Mouse (Mus musculus): ENCODE measurements around the gene Gm3409. TPM values are rescaled to one million over a fixed set of nuclear protein-coding genes. Genes with fewer than 3 reads are reported as not detected.
"Not testable (repeated sequence)": the region's sequence is repeated elsewhere in the genome, so short reads cannot be mapped to it uniquely, and the experiment has no call there.

Gene Gm3409
- total RNA-seq (2022) = not detected

DNA sequence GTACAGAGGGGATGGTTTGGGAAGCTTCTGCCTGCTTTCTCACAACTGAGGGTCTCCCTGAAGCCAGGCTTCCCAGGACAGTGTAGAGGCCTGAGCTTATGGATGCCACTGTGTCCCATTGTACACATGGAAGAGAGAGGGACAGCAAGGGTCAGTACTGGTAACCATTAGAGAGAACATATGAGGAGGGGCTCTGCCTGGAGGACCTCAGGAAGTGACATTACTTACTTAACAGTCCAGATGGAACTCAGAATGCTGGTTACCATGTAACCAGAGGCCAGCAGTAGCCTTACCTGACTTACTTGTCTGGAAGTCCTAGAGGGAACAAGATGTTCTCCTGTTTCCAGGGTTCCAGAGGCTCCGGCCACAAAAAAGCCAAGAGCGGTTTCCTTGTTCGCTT, at the start of gene Gm3409:
Gene Gm3409 (plus strand): TSS at position 301 of the 400 bp plus-strand sequence.
- not testable (repeated sequence) for DNase-seq (ENCODE audit: low spot score in 2 of 2)

DNA sequence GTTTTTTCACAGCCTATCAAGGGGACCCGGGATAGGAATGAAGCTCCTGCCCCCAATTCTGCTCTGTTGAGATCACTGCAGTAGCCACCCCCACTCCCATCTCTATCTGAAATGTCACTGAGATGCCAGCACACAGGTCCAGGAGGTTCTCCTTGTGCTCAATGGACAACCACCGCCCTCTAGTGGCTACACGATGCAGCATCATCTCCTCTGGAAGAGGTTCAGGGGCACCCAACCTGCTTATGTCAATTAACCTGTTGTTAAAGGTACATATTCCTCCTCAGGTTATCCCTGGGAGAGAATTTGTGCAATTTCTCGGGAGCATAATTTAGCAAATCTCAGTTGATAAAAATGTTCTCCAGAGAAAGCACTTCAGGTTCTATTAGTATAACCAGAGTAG, 48.5 kb upstream of the Gm3409 start:
- peak in 1 of 2 experiments; percentile 24 for DNase-seq (ENCODE audit: low spot score in 2 of 2)

DNA sequence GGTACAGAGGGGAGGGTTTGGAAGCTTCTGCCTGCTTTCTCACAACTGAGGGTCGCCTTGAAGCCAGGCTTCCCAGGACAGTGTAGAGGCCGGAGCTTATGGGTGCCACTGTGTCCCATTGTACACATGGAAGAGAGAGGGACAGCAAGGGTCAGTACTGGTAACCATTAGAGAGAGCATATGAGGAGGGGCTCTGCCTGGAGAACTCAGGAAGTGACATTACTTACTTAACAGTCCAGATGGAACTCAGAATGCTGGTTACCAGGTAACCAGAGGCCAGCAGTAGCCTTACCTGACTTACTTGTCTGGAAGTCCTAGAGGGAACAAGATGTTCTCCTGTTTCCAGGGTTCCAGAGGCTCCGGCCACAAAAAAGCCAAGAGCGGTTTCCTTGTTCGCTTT, 46.4 kb upstream of the Gm3409 start, which contains the start of gene Gm6370:
Gene Gm6370 (plus strand): TSS at position 301 of the 400 bp plus-strand sequence.
- DNase-seq (ENCODE audit: low spot score in 2 of 2) = not testable (repeated sequence)

DNA sequence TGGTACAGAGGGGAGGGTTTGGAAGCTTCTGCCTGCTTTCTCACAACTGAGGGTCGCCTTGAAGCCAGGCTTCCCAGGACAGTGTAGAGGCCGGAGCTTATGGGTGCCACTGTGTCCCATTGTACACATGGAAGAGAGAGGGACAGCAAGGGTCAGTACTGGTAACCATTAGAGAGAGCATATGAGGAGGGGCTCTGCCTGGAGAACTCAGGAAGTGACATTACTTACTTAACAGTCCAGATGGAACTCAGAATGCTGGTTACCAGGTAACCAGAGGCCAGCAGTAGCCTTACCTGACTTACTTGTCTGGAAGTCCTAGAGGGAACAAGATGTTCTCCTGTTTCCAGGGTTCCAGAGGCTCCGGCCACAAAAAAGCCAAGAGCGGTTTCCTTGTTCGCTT, 35.3 kb upstream of the Gm3409 start, which contains the start of gene 4930449I24Rik:
Gene 4930449I24Rik (plus strand): TSS at position 301 of the 400 bp plus-strand sequence.
- DNase-seq (ENCODE audit: low spot score in 2 of 2) = not testable (repeated sequence)

DNA sequence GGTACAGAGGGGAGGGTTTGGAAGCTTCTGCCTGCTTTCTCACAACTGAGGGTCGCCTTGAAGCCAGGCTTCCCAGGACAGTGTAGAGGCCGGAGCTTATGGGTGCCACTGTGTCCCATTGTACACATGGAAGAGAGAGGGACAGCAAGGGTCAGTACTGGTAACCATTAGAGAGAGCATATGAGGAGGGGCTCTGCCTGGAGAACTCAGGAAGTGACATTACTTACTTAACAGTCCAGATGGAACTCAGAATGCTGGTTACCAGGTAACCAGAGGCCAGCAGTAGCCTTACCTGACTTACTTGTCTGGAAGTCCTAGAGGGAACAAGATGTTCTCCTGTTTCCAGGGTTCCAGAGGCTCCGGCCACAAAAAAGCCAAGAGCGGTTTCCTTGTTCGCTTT, 23.6 kb upstream of the Gm3409 start, which contains the start of gene Gm3402:
Gene Gm3402 (plus strand): TSS at position 301 of the 400 bp plus-strand sequence.
- not testable (repeated sequence) for DNase-seq (ENCODE audit: low spot score in 2 of 2)

DNA sequence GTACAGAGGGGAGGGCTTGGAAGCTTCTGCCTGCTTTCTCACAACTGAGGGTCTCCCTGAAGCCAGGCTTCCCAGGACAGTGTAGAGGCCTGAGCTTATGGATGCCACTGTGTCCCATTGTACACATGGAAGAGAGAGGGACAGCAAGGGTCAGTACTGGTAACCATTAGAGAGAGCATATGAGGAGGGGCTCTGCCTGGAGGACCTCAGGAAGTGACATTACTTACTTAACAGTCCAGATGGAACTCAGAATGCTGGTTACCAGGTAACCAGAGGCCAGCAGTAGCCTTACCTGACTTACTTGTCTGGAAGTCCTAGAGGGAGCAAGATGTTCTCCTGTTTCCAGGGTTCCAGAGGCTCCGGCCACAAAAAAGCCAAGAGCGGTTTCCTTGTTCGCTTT, 11.9 kb upstream of the Gm3409 start, which contains the start of gene Gm3404:
Gene Gm3404 (plus strand): TSS at position 301 of the 400 bp plus-strand sequence.
- not testable (repeated sequence) for DNase-seq (ENCODE audit: low spot score in 2 of 2)

DNA sequence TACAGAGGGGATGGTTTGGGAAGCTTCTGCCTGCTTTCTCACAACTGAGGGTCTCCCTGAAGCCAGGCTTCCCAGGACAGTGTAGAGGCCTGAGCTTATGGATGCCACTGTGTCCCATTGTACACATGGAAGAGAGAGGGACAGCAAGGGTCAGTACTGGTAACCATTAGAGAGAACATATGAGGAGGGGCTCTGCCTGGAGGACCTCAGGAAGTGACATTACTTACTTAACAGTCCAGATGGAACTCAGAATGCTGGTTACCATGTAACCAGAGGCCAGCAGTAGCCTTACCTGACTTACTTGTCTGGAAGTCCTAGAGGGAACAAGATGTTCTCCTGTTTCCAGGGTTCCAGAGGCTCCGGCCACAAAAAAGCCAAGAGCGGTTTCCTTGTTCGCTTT, 18.4 kb downstream of the Gm3409 start, which contains the start of gene Gm3415:
Gene Gm3415 (plus strand): TSS at position 301 of the 400 bp plus-strand sequence.
- DNase-seq (ENCODE audit: low spot score in 2 of 2) = not testable (repeated sequence)

DNA sequence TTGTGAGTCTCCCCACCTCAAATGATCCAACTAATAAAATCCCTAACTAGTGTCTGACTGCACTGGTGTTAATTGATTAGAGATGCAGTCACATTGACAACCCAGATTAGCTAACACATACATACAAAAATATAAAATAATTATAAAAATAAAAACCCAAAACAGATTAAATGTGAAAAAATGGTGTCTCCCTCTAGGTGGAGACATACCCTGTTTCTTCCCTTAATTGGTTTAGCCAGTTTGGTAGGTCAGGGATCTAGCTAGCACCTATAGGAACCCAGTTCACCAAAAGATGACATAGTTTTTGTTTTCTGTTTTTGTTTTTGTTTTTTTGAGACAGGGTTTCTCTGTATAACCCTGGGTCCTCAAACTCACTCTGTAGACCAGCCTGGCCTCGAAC, 26.8 kb downstream of the Gm3409 start:
- DNase-seq (ENCODE audit: low spot score in 2 of 2) = no peak

DNA sequence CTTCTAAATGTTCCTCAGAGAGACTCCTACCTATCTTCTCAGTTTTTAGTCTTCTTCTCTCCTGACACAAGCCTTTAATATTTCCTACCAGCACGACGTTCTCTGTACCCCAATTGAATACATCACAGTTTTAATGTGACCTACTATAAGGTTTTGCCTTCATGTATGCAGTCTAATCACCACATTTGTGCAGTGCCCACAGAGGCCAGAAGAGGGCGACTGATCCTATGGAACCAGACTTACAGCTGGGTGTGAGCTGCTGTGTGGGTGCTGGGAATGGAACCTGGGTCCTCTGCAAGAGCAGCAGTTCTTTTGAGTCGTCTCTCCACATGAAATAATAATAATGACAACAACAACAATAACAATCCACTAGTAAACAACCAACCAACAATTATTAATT, 29.6 kb downstream of the Gm3409 start:
- DNase-seq (ENCODE audit: low spot score in 2 of 2) = no peak

DNA sequence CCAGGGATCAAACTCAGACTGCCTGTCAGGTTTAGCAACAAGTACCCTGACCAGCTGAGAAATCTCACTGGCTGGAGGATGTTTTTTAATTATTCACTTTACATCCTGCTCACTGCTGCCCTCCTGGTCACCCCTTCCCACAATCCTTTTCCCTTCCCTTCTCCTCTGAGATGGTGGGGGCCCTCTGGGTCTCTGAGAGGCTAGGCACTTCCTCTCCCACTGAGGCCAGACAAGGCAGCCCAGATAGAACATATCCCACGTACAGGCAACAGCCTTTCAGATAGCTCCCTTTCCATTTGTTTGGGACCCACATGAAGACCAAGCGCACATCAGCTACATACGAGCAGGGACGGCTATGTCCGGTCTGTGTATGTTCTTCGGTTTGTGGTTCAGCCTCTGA, 32.7 kb downstream of the Gm3409 start:
- DNase-seq (ENCODE audit: low spot score in 2 of 2) = not testable (repeated sequence)

DNA sequence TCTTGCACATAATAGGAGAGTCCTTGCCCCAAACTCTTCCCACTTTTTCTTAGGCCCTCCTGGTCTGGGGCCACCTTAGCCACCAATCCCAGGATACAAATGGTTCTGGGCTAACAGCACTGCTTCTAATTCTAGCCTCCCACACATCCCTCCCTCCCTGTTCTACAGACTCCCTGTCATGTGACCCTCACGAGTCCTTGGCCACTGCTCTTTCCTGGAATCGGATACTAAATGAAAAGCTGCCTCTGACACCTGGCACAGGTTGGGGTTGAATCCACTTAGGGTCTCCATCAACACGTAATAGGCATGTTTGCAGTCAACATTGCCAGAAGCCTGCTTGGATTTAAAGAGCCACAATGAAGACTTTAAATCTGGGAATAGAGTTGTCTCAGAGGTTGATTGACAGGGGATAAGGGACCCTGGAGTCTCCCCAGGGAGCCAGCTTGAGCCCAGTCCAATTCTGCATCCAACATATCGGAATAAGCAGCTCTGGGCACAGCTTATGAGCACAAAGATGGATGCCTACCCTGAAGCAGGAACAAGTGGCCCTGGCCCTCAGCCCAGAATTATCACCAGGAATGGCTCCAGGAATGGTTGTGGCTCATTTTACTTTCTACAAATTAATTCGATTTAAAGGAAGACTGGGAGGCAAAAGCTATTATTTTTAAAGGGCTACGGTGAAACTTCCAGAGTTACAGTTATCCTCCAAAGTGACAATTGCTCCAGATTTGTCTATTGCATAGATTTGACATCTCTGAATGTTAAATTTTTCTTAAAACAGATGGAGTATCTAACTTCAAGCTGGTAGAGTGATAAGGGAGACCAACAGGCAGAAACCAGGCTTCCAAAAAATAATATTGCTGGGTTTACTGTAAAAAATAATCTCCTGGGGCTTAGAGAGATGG, 34.6 kb downstream of the Gm3409 start:
- peak in 1 of 2 experiments; percentile 55 for DNase-seq (ENCODE audit: low spot score in 2 of 2)

DNA sequence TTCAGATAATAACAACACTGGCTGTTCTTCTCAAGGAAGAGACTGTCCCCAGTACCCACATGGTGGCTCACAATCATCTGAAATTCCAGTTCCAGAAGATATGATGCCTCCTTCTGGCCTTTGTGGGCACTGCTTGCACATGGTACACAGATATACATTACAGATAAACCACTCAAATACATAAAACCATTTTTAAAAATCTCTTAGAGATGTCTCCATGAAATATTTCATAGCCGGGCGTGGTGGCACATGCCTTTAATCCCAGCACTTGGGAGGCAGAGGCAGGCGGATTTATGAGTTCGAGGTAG, 35.2 kb downstream of the Gm3409 start:
- not testable (repeated sequence) for DNase-seq (ENCODE audit: low spot score in 2 of 2)

DNA sequence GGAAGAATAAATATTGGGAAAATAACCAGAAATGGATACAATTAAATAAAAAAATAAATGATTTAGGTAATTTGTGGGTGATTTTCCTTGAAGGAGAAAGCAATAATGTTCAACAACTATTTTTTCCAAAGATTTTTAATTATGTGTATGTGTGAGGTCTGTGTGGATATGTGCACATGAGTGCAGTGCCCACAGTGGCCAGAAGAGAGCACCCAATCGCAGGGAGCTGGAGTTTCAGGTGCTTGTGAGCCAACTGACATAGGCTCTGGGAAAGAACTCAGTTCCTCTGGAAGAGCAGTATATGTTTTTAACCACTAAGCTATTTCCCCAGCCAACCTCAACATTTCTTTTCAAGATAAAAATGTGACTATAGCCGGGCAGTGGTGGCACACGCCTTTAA, 39.2 kb downstream of the Gm3409 start:
- no peak for DNase-seq (ENCODE audit: low spot score in 2 of 2)

DNA sequence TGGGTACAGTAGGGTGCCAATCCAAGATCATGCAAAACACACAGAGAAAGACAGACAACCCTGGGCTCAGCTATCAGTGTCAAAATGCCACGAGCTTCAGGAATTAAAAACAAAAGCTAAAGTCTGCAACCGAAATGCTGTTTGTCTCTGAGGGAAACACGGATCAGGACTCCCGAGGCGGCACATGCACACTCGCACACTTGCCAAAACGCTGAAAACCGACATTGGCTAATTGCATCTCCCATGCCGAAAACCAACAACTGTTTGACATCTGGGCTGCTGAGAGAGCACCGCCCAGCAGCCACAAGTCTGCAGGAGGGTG, 46.7 kb downstream of the Gm3409 start:
- DNase-seq (ENCODE audit: low spot score in 2 of 2) = peak in 1 of 2 experiments; percentile 25

DNA sequence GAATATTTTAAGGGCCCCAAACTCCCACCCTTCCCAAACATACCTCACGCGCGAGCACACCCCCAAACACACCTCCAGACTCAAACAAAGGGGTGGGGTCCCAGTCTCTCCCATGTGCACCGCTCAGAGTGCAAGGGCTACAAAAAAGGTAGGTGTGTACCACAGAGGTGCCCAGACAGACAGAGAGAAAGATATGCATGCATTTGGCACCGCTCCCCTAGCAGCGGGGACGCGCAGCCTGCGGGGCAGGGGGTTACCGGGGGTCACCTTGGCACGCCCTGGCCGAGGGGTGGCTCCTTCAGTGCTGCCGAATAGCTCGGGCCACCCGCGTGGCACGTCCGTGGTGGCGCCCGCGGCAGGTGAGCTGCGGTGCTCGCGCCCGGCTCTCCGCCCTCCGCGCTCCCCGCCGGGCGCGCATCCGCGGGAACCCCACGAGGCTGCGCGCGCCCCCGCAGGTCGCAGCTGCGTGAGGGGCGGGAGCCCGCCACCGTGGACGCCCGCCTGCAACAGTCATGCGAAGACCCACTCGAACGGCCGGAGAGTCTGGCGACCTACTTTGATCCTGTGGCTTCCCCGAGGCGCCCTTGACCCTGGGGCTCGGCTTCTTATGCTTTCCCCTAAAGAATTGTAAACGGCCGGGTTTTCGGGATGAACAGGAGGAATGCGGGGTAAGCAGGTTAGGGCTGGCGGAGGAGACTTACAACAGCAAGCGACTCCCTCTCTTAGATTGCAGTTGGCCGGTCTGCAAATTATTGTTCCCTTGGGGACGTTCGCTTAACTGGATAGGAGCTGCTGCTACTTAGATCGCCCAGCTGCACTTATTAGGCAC, 47.2 kb downstream of the Gm3409 start, which contains the start of gene Gpr12:
Gene Gpr12 (minus strand): TSS at position 762 of the 829 bp plus-strand sequence.
- peak; percentile 35 to 43 for DNase-seq (ENCODE audit: low spot score in 2 of 2)

DNA sequence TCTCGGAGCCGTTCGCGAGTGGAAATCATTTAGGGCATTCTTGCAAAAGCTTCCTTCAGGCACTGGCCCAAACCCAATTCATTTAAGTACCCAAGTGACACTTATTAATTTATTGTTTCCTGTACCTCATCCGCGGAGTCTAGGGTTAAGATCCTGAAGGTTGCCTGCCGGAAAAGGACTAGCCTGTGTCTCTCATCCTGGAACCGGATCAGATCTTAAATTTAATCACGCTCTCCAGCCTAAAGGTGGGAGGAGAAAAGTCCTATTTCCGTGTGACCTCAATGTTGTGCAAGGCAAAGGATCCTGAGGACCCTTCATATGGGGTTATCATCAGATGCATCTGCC, 47.8 kb downstream of the Gm3409 start:
- DNase-seq (ENCODE audit: low spot score in 2 of 2) = no peak

DNA sequence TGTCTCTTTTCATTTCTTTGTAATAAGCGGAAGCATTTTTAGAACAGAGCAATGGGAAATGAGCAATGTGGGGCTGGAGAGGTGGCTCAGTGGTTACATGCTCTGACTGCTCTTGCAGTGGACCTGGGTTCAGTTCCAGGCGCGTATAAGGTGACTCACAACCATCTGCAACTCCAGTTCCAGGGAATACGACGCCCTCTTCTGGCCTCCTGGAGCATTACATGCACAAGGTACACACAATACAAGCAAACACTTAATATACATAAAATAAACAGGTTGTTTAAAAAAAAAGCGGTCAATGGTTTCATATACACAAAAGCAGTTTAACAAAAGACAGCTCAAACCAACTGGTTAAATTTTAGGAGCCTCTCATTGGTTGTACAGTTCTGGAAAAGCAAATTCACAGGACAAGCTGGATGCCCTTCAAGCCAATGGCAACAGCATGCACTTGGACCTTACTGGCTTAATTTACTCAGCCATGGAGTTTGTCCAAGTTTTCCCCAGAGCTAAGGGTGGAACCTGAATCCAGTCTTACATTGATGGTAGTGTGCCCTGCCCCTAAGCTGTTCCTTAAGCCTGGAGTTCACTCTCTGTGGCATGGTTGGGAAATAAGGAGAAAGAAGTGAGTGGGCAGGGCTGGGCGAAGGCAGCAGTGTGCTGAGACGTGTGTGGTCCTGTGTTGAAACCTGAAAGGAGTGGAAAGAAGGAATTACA, 49.1 kb downstream of the Gm3409 start:
- DNase-seq (ENCODE audit: low spot score in 2 of 2) = no peak
